Mouse (Mus musculus) spleen, adult 12 weeks (tissue): ENCODE results near the gene Pdlim3.
A peak's percentile ranks its signal among the peaks of the same experiment; 100 is the strongest.
"Not testable (repeated sequence)": the region's sequence is repeated elsewhere in the genome, so short reads cannot be mapped to it uniquely, and the experiment has no call there.

Experiments used
- DNase-seq: peaks from one replicate; pipeline ENCODE4 v3.0.0; 2022; ENCODE audit warnings: low spot score

The Pdlim3 gene

DNA sequence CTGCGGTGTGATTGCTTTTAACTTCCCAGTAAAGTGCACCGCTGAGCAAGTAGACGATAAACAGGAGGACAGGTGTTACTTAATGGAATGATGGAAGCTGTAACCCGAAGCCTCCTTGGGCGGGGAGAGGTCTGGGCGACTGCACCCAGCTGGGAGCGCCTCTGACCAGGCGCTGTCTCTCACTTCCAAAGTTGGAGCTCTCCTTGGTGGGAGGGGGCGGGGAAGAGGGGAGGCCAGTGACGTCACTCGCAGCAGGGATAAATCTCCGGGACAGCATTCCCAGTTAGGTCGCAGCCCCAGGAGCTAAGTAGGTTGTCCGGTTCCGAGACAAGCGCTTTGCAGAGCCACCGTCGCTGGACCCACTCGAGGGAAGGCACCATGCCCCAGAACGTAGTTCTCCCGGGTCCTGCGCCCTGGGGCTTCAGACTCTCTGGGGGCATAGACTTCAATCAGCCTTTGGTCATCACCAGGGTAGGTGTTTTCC is at the start of gene Pdlim3:
Gene Pdlim3, plus strand, starts transcription at position 260 of the 484 bp plus-strand sequence.
- DNase-seq = no peak

DNA sequence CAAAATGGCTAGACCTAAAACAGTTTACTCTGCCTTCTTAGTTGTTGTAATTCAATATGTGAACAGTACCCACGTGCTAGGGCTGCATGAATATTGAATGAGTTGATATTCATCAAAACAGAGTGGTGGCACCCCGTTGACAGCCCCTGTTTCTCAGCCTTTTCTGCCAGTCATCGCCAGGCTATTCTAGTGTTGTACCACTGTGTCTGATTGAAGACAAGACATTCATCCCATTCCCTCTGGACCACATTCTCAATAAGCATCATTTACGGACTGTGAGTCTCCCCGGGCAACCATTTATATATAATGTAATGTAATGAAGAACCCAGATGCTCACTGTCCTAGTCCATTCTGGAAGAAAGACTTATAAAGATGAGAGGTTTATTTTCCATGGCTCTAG is 42.0 kb upstream of the Pdlim3 start:
- DNase-seq = no peak

GRCm38 (mm10) chr8:45844097-45844885 is 41.0 kb upstream of the Pdlim3 start:
- DNase-seq = no peak

DNA sequence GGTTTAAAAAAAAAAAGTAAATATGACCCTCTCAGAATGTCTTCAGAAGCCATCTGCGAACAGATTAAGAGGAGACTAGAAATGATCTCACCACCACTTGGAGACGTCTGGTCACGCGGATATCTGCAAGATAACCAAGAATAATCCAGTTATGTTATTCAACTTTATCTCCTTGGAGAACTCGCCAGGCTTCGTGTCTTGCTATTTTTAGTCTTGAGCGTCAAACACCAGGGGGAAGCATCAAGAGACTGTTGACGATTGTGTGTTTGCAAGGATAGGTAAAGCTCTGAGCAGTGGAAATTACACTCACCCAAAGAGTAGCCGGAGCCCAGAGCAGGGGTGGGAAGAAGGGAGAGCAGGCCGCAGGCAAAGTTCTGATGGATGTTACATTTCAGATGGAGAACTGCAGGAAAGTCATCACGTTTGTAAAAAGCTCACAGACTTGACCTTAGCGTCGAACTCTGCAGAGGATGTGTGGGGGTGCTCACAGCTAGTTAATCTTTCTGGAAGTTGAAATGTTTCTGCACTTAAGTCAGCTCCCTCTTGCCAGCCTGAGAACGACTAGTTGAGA is 40.3 kb upstream of the Pdlim3 start:
- no peak for DNase-seq

GRCm38 (mm10) chr8:45845906-45846305 is 39.4 kb upstream of the Pdlim3 start:
- no peak for DNase-seq

DNA sequence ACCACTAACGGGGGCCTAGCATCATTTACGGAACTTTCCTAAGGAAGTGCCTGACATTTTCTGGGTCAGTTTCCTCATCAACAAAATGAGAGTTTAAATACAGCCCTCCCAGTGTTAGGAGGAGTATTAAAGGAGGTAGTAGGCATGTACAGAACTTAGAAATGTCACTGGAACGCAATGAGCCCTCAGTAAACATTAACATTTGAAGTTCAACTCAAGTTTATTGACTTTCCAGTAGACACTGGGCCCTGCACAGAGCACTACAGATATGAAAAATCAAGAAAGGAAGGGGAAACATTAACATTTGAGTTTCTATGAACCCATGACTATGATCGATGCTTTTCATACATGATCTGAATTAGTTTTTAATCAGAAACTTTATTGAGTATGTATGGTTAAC is 30.1 kb upstream of the Pdlim3 start:
- no peak for DNase-seq

DNA sequence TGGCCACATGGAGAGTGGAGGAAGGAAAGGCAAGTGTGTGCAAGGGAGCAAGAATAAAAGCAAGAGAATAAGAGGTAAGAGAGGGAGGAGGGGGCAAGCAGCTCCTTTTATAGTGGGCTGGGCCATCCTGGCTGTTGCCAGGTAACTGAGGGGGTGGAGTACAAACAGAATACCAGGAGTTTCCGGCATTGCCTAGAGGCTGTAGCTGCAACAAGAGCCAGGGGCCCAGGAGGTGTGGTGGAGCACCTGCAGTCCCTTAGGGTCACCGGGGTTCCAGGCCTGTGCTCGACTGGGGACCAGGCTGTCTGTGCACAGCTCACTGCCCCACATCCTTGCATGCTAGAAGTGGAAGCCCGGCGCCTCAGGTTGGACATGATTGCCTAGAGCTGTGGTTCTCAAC is 27.5 kb upstream of the Pdlim3 start:
- no peak for DNase-seq

GRCm38 (mm10) chr8:45858391-45858790 is 26.9 kb upstream of the Pdlim3 start:
- DNase-seq = no peak

DNA sequence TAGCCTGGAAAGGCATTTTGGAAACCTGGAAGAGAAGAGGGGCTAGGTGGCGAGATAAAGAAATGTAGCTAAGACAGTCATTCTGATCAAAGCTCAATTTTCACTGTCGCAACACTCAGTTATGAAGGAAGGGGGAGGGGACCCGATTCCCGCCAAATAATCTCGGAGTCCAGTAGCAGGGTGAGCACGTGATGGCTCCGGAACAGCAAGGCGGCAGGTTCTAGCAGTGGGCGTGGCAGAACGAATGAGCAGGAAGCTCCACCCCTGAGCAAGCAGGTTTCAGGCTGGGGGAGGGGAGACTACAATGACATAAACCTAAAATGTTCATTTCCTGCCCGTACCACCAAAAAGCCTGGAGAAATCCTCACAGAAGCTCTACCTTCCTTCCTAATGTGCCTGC is 13.7 kb upstream of the Pdlim3 start:
- not testable (repeated sequence) for DNase-seq

- DNase-seq = no peak
Observed at GRCm38 (mm10) chr8:45872077-45872476, 13.2 kb upstream of the Pdlim3 start.

GRCm38 (mm10) chr8:45874945-45875626 is 10.2 kb upstream of the Pdlim3 start:
- no peak for DNase-seq

GRCm38 (mm10) chr8:45876397-45876796 is 8.9 kb upstream of the Pdlim3 start:
- no peak for DNase-seq

GRCm38 (mm10) chr8:45877680-45878079 is 7.6 kb upstream of the Pdlim3 start:
- DNase-seq = no peak

DNA sequence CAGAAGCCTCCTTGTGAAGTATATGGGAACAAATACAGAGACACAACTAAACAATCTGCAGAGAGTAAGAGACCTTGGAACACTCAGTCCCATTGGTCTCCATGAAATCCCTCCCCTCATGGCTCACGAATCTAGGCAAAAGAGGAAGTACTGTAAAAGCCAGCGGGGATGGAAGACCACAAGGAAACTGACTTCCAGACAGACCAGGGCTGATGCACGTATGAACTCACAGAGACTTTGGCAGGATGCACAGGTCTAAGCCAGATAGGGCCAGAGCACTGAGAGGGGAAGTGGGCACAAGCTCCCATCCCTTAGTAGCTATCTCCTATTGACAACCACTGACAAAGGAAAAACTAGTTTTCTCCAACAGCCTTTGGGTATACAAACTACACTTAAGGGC is 4.8 kb upstream of the Pdlim3 start:
- DNase-seq = no peak

DNA sequence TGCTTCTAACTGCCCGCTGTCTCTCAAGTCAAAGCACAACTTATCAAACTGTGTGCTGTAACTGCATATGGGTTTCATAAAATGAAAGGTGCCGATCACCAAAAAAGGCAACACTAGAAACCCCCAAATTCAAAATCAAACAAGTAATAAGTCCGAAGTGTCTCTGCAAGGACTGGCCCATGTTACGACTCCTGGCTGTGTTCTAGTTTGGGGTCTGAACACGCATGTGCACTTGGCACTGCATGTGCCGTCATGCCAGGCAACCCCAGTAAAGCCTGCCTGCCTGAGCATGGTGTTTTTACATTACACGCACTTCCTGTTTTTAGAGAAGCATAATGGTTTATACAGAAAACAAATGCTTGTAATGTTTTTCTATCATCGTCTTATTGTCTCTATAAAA is 3.5 kb upstream of the Pdlim3 start:
- DNase-seq = no peak

DNA sequence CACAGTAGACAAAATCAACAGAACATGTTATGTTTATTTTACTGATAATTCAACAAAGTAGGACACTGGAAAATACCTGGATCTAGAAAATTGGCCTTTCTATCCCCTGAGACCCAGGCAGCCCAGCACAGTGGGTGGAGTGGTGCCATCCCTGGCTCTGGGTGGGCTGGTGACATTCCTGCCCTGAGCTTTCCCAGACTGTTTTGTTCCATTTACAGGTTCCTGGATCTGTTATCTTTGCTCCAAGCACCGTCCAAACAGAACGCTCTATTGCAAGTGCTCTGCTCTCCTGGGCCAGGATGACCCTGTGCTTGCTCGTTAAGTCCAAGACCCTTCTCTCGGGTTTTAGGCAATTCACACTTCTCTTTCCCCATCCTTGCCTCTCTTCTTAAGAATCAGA is 1.5 kb upstream of the Pdlim3 start:
- DNase-seq = no peak

DNA sequence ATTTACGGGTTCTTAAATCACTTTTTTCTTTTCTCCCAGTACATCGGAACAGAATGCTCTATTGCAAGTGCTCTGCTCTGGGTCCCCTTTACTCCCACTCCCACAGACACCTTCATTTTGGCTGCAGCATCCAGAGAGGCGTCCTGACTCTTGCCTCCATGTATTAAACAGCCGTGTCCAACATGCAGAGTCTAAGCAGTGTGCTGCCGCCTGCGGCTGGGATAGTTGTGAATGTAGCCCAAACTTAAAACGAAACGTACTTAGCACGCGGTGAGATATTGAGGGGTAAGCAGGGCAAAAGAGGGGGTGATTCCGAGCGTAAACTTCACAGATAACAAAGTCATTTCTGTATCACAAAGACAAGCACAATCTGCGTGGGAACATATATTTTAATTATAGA is 709 bp upstream of the Pdlim3 start:
- no peak for DNase-seq

GRCm38 (mm10) chr8:45885775-45886174 is 514 bp downstream of the Pdlim3 start:
- no peak for DNase-seq

- no peak for DNase-seq
Observed at GRCm38 (mm10) chr8:45889737-45890136, 4.5 kb downstream of the Pdlim3 start.

DNA sequence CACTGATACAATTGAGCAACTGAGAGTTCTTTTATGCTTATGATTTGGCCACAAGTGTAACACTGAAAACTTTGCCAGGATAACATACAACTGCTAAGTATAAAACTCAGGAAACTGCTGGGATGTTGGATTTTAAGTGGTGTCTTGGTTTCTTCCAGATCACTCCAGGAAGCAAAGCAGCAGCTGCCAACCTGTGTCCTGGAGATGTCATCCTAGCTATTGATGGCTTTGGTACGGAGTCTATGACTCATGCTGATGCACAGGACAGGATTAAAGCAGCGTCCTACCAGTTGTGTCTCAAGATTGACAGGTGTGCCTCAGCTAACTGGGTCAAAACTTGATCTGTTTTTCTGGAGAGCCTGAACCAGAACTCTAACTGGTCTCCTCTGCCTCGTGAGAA is 11.3 kb downstream of the Pdlim3 start:
- DNase-seq = no peak

GRCm38 (mm10) chr8:45899783-45900182 is 14.5 kb downstream of the Pdlim3 start:
- peak; percentile 52 for DNase-seq

GRCm38 (mm10) chr8:45901626-45902025 is 16.4 kb downstream of the Pdlim3 start:
- no peak for DNase-seq

GRCm38 (mm10) chr8:45903659-45904058 is 18.4 kb downstream of the Pdlim3 start:
- DNase-seq = no peak
